Mouse (Mus musculus) cortical plate, adult 2 months (tissue): Measurements from ENCODE around the gene Stra6. TPM values are rescaled to one million over a fixed set of nuclear protein-coding genes. Genes with fewer than 3 reads are reported as not detected.
A peak's percentile ranks its signal among the peaks of the same experiment; 100 is the strongest.

Experiments used
- H3K27ac ChIP-seq: fragments of 200-500 bp; 2 replicates; pipeline ENCODE4 v1.5.1; 2012; ENCODE audit warnings: low read length, control low read depth, inconsistent platforms; ENCODE audit not compliant: insufficient read depth
- H3K4me1 ChIP-seq: fragments of 200-500 bp; 2 replicates; pipeline ENCODE4 v1.6.1; 2011; ENCODE audit warnings: low read length; ENCODE audit not compliant: control insufficient read depth, insufficient read depth
- H3K4me3 ChIP-seq: fragments of 200-500 bp; 2 replicates; pipeline ENCODE4 v1.5.1; 2011; ENCODE audit warnings: mild to moderate bottlenecking, low read length, control low read depth; ENCODE audit not compliant: insufficient read depth
- CTCF ChIP-seq: fragments of 200-500 bp; IDR thresholded peaks from 2 replicates; pipeline ENCODE4 v1.5.1; 2011; ENCODE audit warnings: mild to moderate bottlenecking, control low read depth, low read length; ENCODE audit not compliant: insufficient read depth; ENCODE audit errors: extremely low read depth
- POLR2A ChIP-seq: fragments of 200-500 bp; IDR thresholded peaks from 2 replicates; pipeline ENCODE4 v1.6.1; 2011; ENCODE audit warnings: mild to moderate bottlenecking, low read length, control low read depth; ENCODE audit not compliant: insufficient read depth; ENCODE audit errors: extremely low read depth
- polyA plus RNA-seq: library from polyadenylated mRNA; depleted of rRNA; stranded (reverse); fragments of >200 nt; gene quantifications from 2 replicates; pipeline ENCODE4 v1.2.3, GENCODE M21; 2012

The Stra6 gene
- polyA plus RNA-seq, 1 experiment: 9.9 TPM

GRCm38 (mm10) chr9:58031895-58032294 lies 31.7 kb upstream of the Stra6 start:
- H3K4me3 ChIP-seq: no peak overlapping the region
- no peaks in the 10 kb centered on the region for H3K4me1 ChIP-seq
- H3K27ac ChIP-seq: no peak overlapping the region
- no peak for TF ChIP-seq CTCF
- no peak for TF ChIP-seq POLR2A

GRCm38 (mm10) chr9:58035519-58035918 lies 28.1 kb upstream of the Stra6 start:
- TF ChIP-seq CTCF: no peak
- no peak for TF ChIP-seq POLR2A
- Histone ChIP-seq H3K4me1 (no peaks in the 10 kb centered on the region), H3K27ac (no peak overlapping the region), H3K4me3 (no peak overlapping the region)

GRCm38 (mm10) chr9:58035951-58036698 lies 27.5 kb upstream of the Stra6 start:
- Histone ChIP-seq H3K4me1 (0 out of 2 replicates have a peak, but pooled peaks cover under 1% of the 10 kb centered on the region), H3K4me3 (no peak overlapping the region), H3K27ac (no peak overlapping the region)
- TF ChIP-seq CTCF (no peak), POLR2A (no peak)

- TF ChIP-seq CTCF: no peak
- no peak for TF ChIP-seq POLR2A
- H3K27ac ChIP-seq: no peak overlapping the region
- no peak overlapping the region for H3K4me3 ChIP-seq
- H3K4me1 ChIP-seq: peaks cover 5% of the 10 kb centered on the region
Measured at GRCm38 (mm10) chr9:58036961-58037360, 26.6 kb upstream of the Stra6 start.

- Histone ChIP-seq H3K4me1 (peaks cover 5% of the 10 kb centered on the region), H3K27ac (no peak overlapping the region)
- TF ChIP-seq CTCF: peak; percentile 87
- TF ChIP-seq POLR2A: no peak
Measured at GRCm38 (mm10) chr9:58038500-58039168, 25.0 kb upstream of the Stra6 start.

GRCm38 (mm10) chr9:58040977-58041376 lies 22.6 kb upstream of the Stra6 start:
- Histone ChIP-seq H3K4me1 (peaks cover 5% of the 10 kb centered on the region), H3K4me3 (no peak overlapping the region), H3K27ac (no peak overlapping the region)
- TF ChIP-seq POLR2A (no peak), CTCF (no peak)

More at GRCm38 (mm10) chr9:58038500-58039168, 25.0 kb upstream of the Stra6 start:
- no peak overlapping the region for H3K4me3 ChIP-seq

- no peak overlapping the region for H3K27ac ChIP-seq
- H3K4me3 ChIP-seq: no peak overlapping the region
- no peak for TF ChIP-seq CTCF
- no peak for TF ChIP-seq POLR2A
- H3K4me1 ChIP-seq: peaks cover 5% of the 10 kb centered on the region
Measured at GRCm38 (mm10) chr9:58042391-58042790, 21.2 kb upstream of the Stra6 start.

GRCm38 (mm10) chr9:58043496-58044017 lies 20.0 kb upstream of the Stra6 start:
- Histone ChIP-seq H3K27ac (no peak overlapping the region), H3K4me1 (peaks cover 5% of the 10 kb centered on the region), H3K4me3 (no peak overlapping the region)
- TF ChIP-seq POLR2A (no peak), CTCF (no peak)

- Histone ChIP-seq H3K27ac (no peak overlapping the region), H3K4me3 (no peak overlapping the region), H3K4me1 (peaks cover 5% of the 10 kb centered on the region)
- TF ChIP-seq CTCF: no peak
- no peak for TF ChIP-seq POLR2A
Measured at GRCm38 (mm10) chr9:58044828-58045227, 18.8 kb upstream of the Stra6 start.
